Mouse (Mus musculus): ENCODE data around the gene Dnm1l.

DNA sequence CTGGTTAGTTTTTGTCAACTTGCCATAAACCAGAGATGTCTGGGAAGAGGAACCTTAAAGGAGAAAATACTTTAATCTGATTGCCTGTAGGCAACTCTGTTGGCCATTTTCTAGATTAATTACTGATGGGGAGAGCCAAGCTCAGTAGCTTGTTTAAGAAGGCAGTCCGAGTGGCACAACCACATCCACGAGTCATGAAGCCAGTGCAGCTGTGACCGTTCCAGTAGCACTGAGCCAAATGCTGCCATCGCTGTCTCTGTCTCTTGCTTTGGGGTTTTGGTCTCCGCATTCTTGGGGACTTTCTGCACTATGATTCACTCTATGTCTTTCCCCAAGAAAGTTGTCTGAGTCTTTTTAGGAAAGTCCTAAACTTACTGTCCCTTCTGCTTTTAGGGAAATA is 12.3 kb downstream of the Dnm1l start:
- TF ChIP-seq POLR2A (IDR thresholded peaks at IDR 0.05; ENCODE audit: extremely low read depth, insufficient read depth, low read length) (no peak), CTCF (IDR thresholded peaks at IDR 0.05; ENCODE audit: extremely low read depth, insufficient read depth, low read length) (no peak)

All from cortical plate, adult 2 months (tissue).